Mouse (Mus musculus) stomach, postnatal 0 days (tissue): ENCODE results near the gene Rin2.

Source experiments
- CTCF ChIP-seq: IDR thresholded peaks from 2 replicates; pipeline ENCODE4 v1.5.1; 2016; ENCODE audit warnings: antibody characterized with exemption, low read depth, mild to moderate bottlenecking, moderate library complexity
- EP300 ChIP-seq: optimal IDR thresholded peaks from 2 replicates; pipeline ENCODE3; 2016; ENCODE audit warnings: antibody characterized with exemption

DNA sequence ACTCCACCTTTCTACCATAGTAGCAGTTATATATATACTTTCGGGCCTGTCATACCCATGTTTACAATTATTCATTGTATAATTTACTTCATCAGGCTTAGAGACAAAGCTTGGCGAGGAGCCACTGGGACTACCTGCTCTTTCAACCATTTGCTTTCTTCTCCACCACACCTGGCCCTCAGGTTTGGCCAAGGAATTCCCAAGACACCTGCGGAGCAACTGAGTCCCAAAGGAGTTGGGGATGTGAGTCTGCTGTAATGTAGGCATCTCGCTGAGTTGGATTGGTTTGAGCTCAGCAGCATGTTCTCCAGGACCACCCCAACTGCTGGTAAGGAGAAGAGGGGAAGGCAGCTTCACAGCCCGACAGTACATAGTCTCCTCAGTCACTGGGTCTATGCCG, 226.8 kb downstream of the Rin2 start, which contains the start of gene Naa20:
- TF ChIP-seq CTCF, result no peak
- TF ChIP-seq EP300, result no peak
